Mouse (Mus musculus): ENCODE data around the gene Ttc34. TPM values are rescaled to one million over a fixed set of nuclear protein-coding genes. Genes with fewer than 3 reads are reported as not detected.
A peak's percentile ranks its signal among the peaks of the same experiment; 100 is the strongest.

The Ttc34 gene
- polyA plus RNA-seq, 1 experiment from 2014 or later = 0.57 TPM

DNA sequence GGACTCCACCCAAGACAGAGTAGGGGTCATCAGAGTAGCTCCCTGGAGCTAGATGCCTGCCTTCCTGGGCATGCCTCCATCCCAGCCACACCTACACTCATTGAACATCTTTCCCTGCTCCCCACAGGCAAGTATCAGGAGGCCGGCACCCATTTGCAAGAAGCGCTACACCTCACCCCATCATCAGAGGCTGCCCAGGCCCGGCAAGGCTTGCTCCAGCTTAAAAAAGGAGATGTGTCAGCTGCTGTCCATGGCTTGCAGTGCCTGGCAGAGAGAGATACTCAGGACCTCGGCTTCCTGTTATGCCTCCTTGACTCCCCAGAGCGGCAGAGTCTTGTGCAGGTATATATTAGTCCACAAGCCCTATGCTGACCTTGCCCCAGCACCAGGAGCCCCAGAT is 24.7 kb downstream of the Ttc34 start:
- no peak for ATAC-seq (ENCODE audit: low FRiP score)

GRCm38 (mm10) chr4:154863436-154863935 is 26.2 kb downstream of the Ttc34 start:
- no peaks in the 10 kb centered on the region for H3K9me3 ChIP-seq
- 0 out of 2 replicates have a peak overlapping the region, but pooled peaks have one; percentile 39 for H3K4me3 ChIP-seq
- H3K4me2 ChIP-seq = no peak overlapping the region
- 89% methylated on average over 3 of the region's 3 CpGs for WGBS
- H3K9ac ChIP-seq = no peak overlapping the region
- peaks cover 17% of the 10 kb centered on the region for H3K4me1 ChIP-seq (replicated peaks)
- H3K27ac ChIP-seq = peak overlapping the region; percentile 84
- H3K27me3 ChIP-seq = peaks cover 24% of the 10 kb centered on the region
- no peaks in the 10 kb centered on the region for H3K36me3 ChIP-seq
- ATAC-seq (ENCODE audit: low FRiP score) = no peak

More for the DNA sequence above, 24.7 kb downstream of the Ttc34 start:
- no peak overlapping the region for H3K27ac ChIP-seq
- H3K9me3 ChIP-seq = no peaks in the 10 kb centered on the region
- H3K9ac ChIP-seq = no peak overlapping the region; the same call in 1 of the 2 replicates
- no peaks in the 10 kb centered on the region for H3K36me3 ChIP-seq
- WGBS = 86% methylated on average over 5 of the region's 5 CpGs
- no peak overlapping the region for H3K4me2 ChIP-seq
- peaks cover 21% of the 10 kb centered on the region for H3K27me3 ChIP-seq
- H3K4me3 ChIP-seq = no peak overlapping the region
- H3K4me1 ChIP-seq (replicated peaks) = peaks cover 17% of the 10 kb centered on the region

- peak overlapping the region; percentile 67 for H3K9ac ChIP-seq
- WGBS = 1% methylated on average over 18 of the region's 18 CpGs
- H3K36me3 ChIP-seq = no peaks in the 10 kb centered on the region
- no peaks in the 10 kb centered on the region for H3K9me3 ChIP-seq
- ATAC-seq (ENCODE audit: low FRiP score) = peak; percentile 90
- peak overlapping the region; percentile 84 for H3K27ac ChIP-seq
- H3K4me1 ChIP-seq (replicated peaks) = peaks cover 17% of the 10 kb centered on the region
- H3K4me3 ChIP-seq = peak overlapping the region; percentile 39
- H3K27me3 ChIP-seq = peaks cover 17% of the 10 kb centered on the region
- peak overlapping the region; percentile 57 for H3K4me2 ChIP-seq
Observed at GRCm38 (mm10) chr4:154864271-154864771, 27.1 kb downstream of the Ttc34 start.

DNA sequence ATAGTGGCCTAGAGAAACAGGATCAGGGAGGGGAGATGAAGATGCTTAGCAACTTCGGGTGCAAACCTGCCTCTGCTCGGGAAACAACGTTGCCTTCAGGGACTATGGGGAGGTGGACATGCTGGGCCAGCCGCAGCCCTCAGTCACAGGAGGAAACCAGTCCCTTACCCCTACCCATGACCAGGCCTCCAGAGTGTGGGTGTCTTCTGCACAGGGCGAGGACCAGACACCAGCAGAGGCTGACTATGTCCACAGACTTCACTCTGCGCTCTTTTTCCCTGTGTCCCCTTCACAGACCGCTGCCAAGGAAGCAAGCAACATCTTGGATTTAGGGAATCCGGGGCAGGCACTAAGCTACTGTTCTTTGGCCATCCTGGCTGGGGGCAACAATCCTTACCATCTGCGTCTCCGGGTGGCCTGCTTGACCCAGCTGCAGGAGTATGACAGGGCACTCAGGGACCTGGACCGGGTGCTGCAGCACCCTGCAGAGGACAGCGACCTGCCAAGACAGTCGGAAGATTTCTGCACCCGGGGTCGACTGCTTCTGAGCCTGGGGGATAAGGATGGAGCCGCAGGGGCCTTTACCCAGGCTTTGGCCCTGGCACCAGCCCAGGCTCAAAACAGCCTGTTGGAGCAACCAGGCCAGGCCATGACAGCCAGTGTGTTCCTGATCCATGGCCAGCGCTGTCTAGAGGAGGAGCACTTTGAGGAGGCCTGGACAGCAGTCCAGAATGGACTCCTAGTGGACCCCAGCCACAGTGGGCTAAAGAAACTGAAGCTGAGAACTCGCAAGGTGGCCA is 27.9 kb downstream of the Ttc34 start:
- Histone ChIP-seq H3K4me1 (replicated peaks) (peaks cover 17% of the 10 kb centered on the region), H3K4me2 (peak overlapping the region; percentile 57), H3K27ac (peak overlapping the region; percentile 84), H3K9ac (peak overlapping the region; percentile 67), H3K4me3 (peak overlapping the region; percentile 39; the same call in 1 of the 2 replicates), H3K36me3 (no peaks in the 10 kb centered on the region), H3K9me3 (no peaks in the 10 kb centered on the region), H3K27me3 (peaks cover 11% of the 10 kb centered on the region; the same call in 1 of the 2 replicates)
- WGBS = 86% methylated on average over 18 of the region's 18 CpGs
- ATAC-seq (ENCODE audit: low FRiP score) = 0 out of 2 replicates have a peak, but pooled peaks have one; percentile 36

DNA sequence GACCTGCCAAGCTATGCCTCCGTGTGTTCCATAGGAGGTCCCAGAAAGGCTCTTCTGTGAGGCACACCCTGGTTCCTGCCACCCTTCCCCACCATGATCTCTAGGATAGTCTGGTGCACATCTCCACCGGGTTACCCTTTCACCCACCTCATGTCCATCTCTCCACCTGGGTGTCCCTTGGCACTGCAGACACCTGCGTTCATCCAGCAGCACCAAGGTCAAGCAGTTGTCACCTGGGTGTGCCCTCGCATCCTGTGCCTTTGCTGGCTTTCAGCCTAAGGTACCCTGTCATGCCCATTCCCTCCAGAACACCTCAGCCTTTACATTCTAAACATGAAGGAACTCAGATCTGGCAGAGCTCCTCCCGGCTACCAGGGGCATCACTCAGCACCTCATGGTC is 29.1 kb downstream of the Ttc34 start:
- ATAC-seq (ENCODE audit: low FRiP score) = no peak
- H3K36me3 ChIP-seq = no peaks in the 10 kb centered on the region
- no peak overlapping the region for H3K4me2 ChIP-seq
- no peak overlapping the region for H3K27ac ChIP-seq
- H3K9ac ChIP-seq = no peak overlapping the region
- no peaks in the 10 kb centered on the region for H3K9me3 ChIP-seq
- peaks cover 17% of the 10 kb centered on the region for H3K4me1 ChIP-seq (replicated peaks)
- no peak overlapping the region for H3K4me3 ChIP-seq
- peaks cover 17% of the 10 kb centered on the region for H3K27me3 ChIP-seq
- WGBS = 91% methylated on average over 5 of the region's 5 CpGs

GRCm38 (mm10) chr4:154867257-154867656 is 30.0 kb downstream of the Ttc34 start:
- 81% methylated on average over 6 of the region's 6 CpGs for WGBS
- H3K4me1 ChIP-seq (replicated peaks) = peaks cover 25% of the 10 kb centered on the region
- H3K9ac ChIP-seq = 0 out of 2 replicates have a peak overlapping the region, but pooled peaks have one; percentile 3
- H3K4me3 ChIP-seq = no peak overlapping the region
- peaks cover 19% of the 10 kb centered on the region for H3K27me3 ChIP-seq
- no peaks in the 10 kb centered on the region for H3K9me3 ChIP-seq
- H3K36me3 ChIP-seq = no peaks in the 10 kb centered on the region
- no peak overlapping the region for H3K4me2 ChIP-seq
- ATAC-seq (ENCODE audit: low FRiP score) = no peak
- no peak overlapping the region for H3K27ac ChIP-seq

- WGBS = 94% methylated on average over 7 of the region's 7 CpGs
- no peak within 1 kb of the TSS for H3K4me3 ChIP-seq
- no peak for ATAC-seq (ENCODE audit: low FRiP score)
- no peak within 1 kb of the TSS for H3K9ac ChIP-seq
- H3K27ac ChIP-seq = no peak within 1 kb of the TSS
- peaks cover 19% of the 10 kb centered on the region for H3K4me1 ChIP-seq (replicated peaks)
- H3K36me3 ChIP-seq = no peaks in the 10 kb centered on the region
- H3K4me2 ChIP-seq = no peak within 1 kb of the TSS
- H3K9me3 ChIP-seq = no peaks in the 10 kb centered on the region
- peaks cover 23% of the 10 kb centered on the region for H3K27me3 ChIP-seq
Observed at GRCm38 (mm10) chr4:154869440-154869839, 32.2 kb downstream of the Ttc34 start, which contains the start of gene Mmel1. Mmel1 (plus strand) TSS chr4:154869585.

- WGBS = 71% methylated on average over 4 of the region's 4 CpGs
- no peaks in the 10 kb centered on the region for H3K9me3 ChIP-seq
- H3K9ac ChIP-seq = no peak overlapping the region
- H3K36me3 ChIP-seq = no peaks in the 10 kb centered on the region
- no peak for ATAC-seq (ENCODE audit: low FRiP score)
- peaks cover 23% of the 10 kb centered on the region for H3K27me3 ChIP-seq
- peaks cover 9% of the 10 kb centered on the region for H3K4me1 ChIP-seq (replicated peaks)
- no peak overlapping the region for H3K27ac ChIP-seq
- no peak overlapping the region for H3K4me3 ChIP-seq
- no peak overlapping the region for H3K4me2 ChIP-seq
Observed at GRCm38 (mm10) chr4:154870721-154871120, 33.5 kb downstream of the Ttc34 start.

DNA sequence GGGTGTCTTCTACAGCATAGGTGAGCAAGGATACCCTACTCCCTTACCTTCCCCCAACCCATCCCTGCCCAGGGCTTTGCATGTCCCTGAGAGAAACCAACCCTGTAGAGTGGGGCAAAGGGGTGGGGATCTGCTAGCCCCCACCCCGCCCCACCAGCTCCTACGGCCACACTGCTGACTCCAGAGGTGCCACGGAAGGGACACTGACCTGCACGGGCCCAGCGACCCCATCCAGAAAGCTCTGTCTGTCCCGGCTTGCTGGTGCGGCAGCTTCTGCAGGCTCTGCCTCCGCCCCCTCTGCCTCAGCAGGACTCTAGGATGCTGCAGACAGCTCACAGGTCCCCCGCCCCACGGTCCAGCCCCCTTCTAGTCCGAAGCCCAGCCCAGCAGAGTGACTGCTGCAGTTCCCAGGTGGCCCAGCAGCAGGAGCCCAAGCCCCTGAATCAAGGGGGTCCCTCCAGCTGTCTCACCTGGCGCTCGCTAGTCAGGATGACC is 34.5 kb downstream of the Ttc34 start:
- WGBS = under 1% methylated on average over 13 of the region's 13 CpGs
- H3K4me1 ChIP-seq (replicated peaks) = peaks cover 9% of the 10 kb centered on the region
- peak overlapping the region; percentile 28 for H3K4me3 ChIP-seq
- ATAC-seq (ENCODE audit: low FRiP score) = peak; percentile 62
- peak overlapping the region; percentile 46 for H3K4me2 ChIP-seq
- H3K27me3 ChIP-seq = peaks cover 23% of the 10 kb centered on the region
- H3K9ac ChIP-seq = peak overlapping the region; percentile 68; the same call in 1 of the 2 replicates
- no peak overlapping the region for H3K27ac ChIP-seq
- H3K9me3 ChIP-seq = no peaks in the 10 kb centered on the region
- no peaks in the 10 kb centered on the region for H3K36me3 ChIP-seq

- H3K9me3 ChIP-seq = no peaks in the 10 kb centered on the region
- peaks cover 20% of the 10 kb centered on the region for H3K27me3 ChIP-seq
- H3K4me3 ChIP-seq = no peak overlapping the region
- 73% methylated on average over 6 of the region's 6 CpGs for WGBS
- no peak for ATAC-seq (ENCODE audit: low FRiP score)
- H3K4me2 ChIP-seq = no peak overlapping the region
- no peaks in the 10 kb centered on the region for H3K36me3 ChIP-seq
- H3K27ac ChIP-seq = no peak overlapping the region
- peaks cover 10% of the 10 kb centered on the region for H3K4me1 ChIP-seq (replicated peaks)
- no peak overlapping the region for H3K9ac ChIP-seq
Observed at GRCm38 (mm10) chr4:154873186-154873585, 35.9 kb downstream of the Ttc34 start.

- Histone ChIP-seq H3K9ac (peak overlapping the region; percentile 62), H3K9me3 (no peaks in the 10 kb centered on the region), H3K27me3 (0 out of 2 replicates have a peak, but pooled peaks cover 5% of the 10 kb centered on the region), H3K4me2 (peak overlapping the region; percentile 57), H3K4me1 (replicated peaks) (peaks cover 8% of the 10 kb centered on the region), H3K36me3 (no peaks in the 10 kb centered on the region), H3K4me3 (peak overlapping the region; percentile 34), H3K27ac (peak overlapping the region; percentile 72)
- peak; percentile 97 for ATAC-seq (ENCODE audit: low FRiP score)
- WGBS = 14% methylated on average over 18 of the region's 18 CpGs
Observed at GRCm38 (mm10) chr4:154877864-154878548, 40.7 kb downstream of the Ttc34 start.

DNA sequence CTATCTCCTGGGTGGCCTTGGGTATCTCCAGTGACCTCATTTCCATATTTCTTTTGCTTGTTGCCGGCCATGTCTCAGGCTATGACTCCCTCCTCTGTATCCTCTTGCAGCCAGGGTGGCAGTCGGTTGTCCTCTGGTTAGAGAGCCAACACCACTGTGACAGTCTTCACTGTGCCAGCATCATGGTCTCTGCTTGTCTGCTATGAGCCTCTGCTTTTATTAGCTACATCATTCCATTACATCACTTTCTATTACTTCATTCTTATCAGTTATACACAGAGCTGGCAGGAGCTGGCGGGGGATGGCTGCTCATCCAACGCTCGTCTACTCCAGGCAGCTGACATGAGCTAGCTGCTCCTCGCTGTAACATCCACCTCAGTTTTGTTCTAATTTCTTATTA is 43.5 kb downstream of the Ttc34 start:
- Histone ChIP-seq H3K9ac (no peak overlapping the region), H3K4me2 (no peak overlapping the region), H3K4me3 (no peak overlapping the region), H3K27ac (no peak overlapping the region), H3K36me3 (no peaks in the 10 kb centered on the region), H3K27me3 (peaks cover 2% of the 10 kb centered on the region; the same call in 1 of the 2 replicates), H3K9me3 (no peaks in the 10 kb centered on the region), H3K4me1 (replicated peaks) (peaks cover 8% of the 10 kb centered on the region)
- no peak for ATAC-seq (ENCODE audit: low FRiP score)
- WGBS = 89% methylated on average over 6 of the region's 6 CpGs

All from hindbrain, embryonic 13.5 days (tissue).